Mouse (Mus musculus): ENCODE results near the gene Ubl3. TPM values are rescaled to one million over a fixed set of nuclear protein-coding genes. Genes with fewer than 3 reads are reported as not detected.

Gene Ubl3
- total RNA-seq (2023) = 78.5 TPM

GRCm38 (mm10) chr5:148552187-148553071 lies at the start of gene Ubl3:
TSS of gene Ubl3 (minus strand) at chr5:148552789.

Other genes starting within 250 kb of the Ubl3 start
- 105 TPM for gene Slc7a1, start 152.9 kb downstream of the Ubl3 start, total RNA-seq (2023)

Data from CD4-positive naive resting alpha-beta T cell, adult 57 days (primary cell).